Mouse (Mus musculus) liver, embryonic 15.5 days (tissue): ENCODE measurements around the gene Lrrc20. TPM values are rescaled to one million over a fixed set of nuclear protein-coding genes. Genes with fewer than 3 reads are reported as not detected.
"Not testable (repeated sequence)": the region's sequence is repeated elsewhere in the genome, so short reads cannot be mapped to it uniquely, and the experiment has no call there.

Source experiments
- ATAC-seq: fragments of 200-750 bp; cut with Nextera tagmentation; 2 replicates; pipeline ENCODE4 v1.8.0; 2017; ENCODE audit warnings: moderate number of reproducible peaks, mild to moderate bottlenecking, moderate library complexity; ENCODE audit not compliant: insufficient read depth
- H3K27ac ChIP-seq: fragments of 300-500 bp; sonication (generic); replicated peaks from 2 replicates; pipeline ENCODE4 v1.5.1; 2015; ENCODE audit warnings: mild to moderate bottlenecking, inconsistent platforms
- H3K27me3 ChIP-seq: fragments of 300-500 bp; sonication (generic); 2 replicates; pipeline ENCODE4 v1.6.1; 2015; ENCODE audit warnings: mild to moderate bottlenecking, inconsistent platforms
- H3K36me3 ChIP-seq: fragments of 300-500 bp; sonication (generic); replicated peaks from 2 replicates; pipeline ENCODE4 v1.6.1; 2015; ENCODE audit warnings: moderate library complexity, mild to moderate bottlenecking, inconsistent platforms
- H3K4me1 ChIP-seq: fragments of 300-500 bp; sonication (generic); replicated peaks from 2 replicates; pipeline ENCODE4 v1.6.1; 2015; ENCODE audit warnings: inconsistent platforms
- H3K4me2 ChIP-seq: fragments of 300-500 bp; sonication (generic); 2 replicates; pipeline ENCODE4 v1.6.1; 2015; ENCODE audit warnings: moderate library complexity, mild to moderate bottlenecking, inconsistent platforms
- H3K4me3 ChIP-seq: fragments of 300-500 bp; sonication (generic); replicated peaks from 2 replicates; pipeline ENCODE4 v1.5.1; 2015; ENCODE audit warnings: mild to moderate bottlenecking, inconsistent platforms
- H3K9ac ChIP-seq: fragments of 300-500 bp; sonication (generic); 2 replicates; pipeline ENCODE4 v1.6.1; 2015; ENCODE audit warnings: moderate library complexity, mild to moderate bottlenecking, inconsistent platforms
- H3K9me3 ChIP-seq: fragments of 300-500 bp; sonication (generic); replicated peaks from 2 replicates; pipeline ENCODE4 v1.6.1; 2016; ENCODE audit warnings: inconsistent platforms
- WGBS: fragments of 180-500 bp; shearing (Covaris S2); methylation state at CpG from one replicate; pipeline ENCODE4 v1.1.7; 2015; ENCODE audit warnings: mixed read lengths; ENCODE audit not compliant: insufficient replicate concordance; 5-methylcytosine and 5-hydroxymethylcytosine counted together
- polyA plus RNA-seq: library from polyadenylated mRNA; unstranded; fragments of >200 nt; fragmentation: Nextera tagmentation; extraction: Ambion mirVana; gene quantifications from 2 replicates; pipeline ENCODE4 v1.2.1, GENCODE M21; 2015

The Lrrc20 gene
- polyA plus RNA-seq, 1 experiment from 2014 or later, result 5.8 TPM

- Histone ChIP-seq H3K4me1 (no peaks in the 10 kb centered on the region), H3K27me3 (0 out of 2 replicates have a peak, but pooled peaks cover 3% of the 10 kb centered on the region), H3K4me3 (no peak overlapping the region), H3K27ac (no peak overlapping the region), H3K4me2 (no peak overlapping the region), H3K36me3 (no peaks in the 10 kb centered on the region), H3K9me3 (no peaks in the 10 kb centered on the region), H3K9ac (no peak overlapping the region)
- WGBS, result 82% methylated on average over 7 of the region's 7 CpGs
- no peak for ATAC-seq
Observed at GRCm38 (mm10) chr10:61614311-61614710, 138.7 kb downstream of the Lrrc20 start.

DNA sequence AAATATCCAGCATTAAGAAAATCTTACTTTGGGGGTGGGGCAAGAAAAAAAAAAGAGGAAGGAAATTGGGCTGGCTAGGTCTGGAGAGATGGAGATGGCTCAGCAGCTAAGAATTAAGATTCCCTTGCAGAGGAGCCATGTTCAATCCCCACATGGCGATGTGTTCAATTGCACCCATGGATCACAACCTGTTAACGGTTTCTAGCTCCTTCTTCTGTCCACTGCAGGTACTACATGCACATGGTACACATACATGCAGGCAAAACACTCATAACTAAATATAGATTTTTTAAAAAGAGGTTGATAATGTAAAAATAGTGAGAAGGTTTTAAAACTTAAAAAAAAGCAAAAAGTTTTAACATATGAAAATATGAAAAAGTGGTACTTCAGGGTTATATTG, 142.9 kb downstream of the Lrrc20 start:
- WGBS, result 71% methylated on average over 2 of the region's 2 CpGs
- no peak for ATAC-seq
- H3K4me1 ChIP-seq, result no peaks in the 10 kb centered on the region
- H3K9me3 ChIP-seq, result no peaks in the 10 kb centered on the region
- H3K27me3 ChIP-seq, result no peaks in the 10 kb centered on the region
- no peak overlapping the region for H3K4me3 ChIP-seq
- no peak overlapping the region for H3K4me2 ChIP-seq
- no peak overlapping the region for H3K9ac ChIP-seq
- no peak overlapping the region for H3K27ac ChIP-seq
- no peaks in the 10 kb centered on the region for H3K36me3 ChIP-seq

- peaks cover 11% of the 10 kb centered on the region for H3K4me1 ChIP-seq
- H3K27me3 ChIP-seq, result peaks cover 27% of the 10 kb centered on the region
- no peak for ATAC-seq
- H3K9ac ChIP-seq, result no peak overlapping the region
- no peak overlapping the region for H3K4me3 ChIP-seq
- H3K27ac ChIP-seq, result no peak overlapping the region
- no peaks in the 10 kb centered on the region for H3K36me3 ChIP-seq
- no peaks in the 10 kb centered on the region for H3K9me3 ChIP-seq
- H3K4me2 ChIP-seq, result no peak overlapping the region
- 37% methylated on average over 9 of the region's 9 CpGs for WGBS
Observed at GRCm38 (mm10) chr10:61621681-61622080, 146.1 kb downstream of the Lrrc20 start.

- WGBS, result 46% methylated on average over 3 of the region's 3 CpGs
- H3K27ac ChIP-seq, H3K9ac ChIP-seq, ATAC-seq, H3K4me3 ChIP-seq, H3K9me3 ChIP-seq, H3K4me2 ChIP-seq, H3K36me3 ChIP-seq: not testable (repeated sequence)
- peaks cover 11% of the 10 kb centered on the region for H3K4me1 ChIP-seq
- H3K27me3 ChIP-seq, result peaks cover 34% of the 10 kb centered on the region
Observed at GRCm38 (mm10) chr10:61623874-61624273, 148.3 kb downstream of the Lrrc20 start.

- no peak overlapping the region for H3K9ac ChIP-seq
- peaks cover 34% of the 10 kb centered on the region for H3K27me3 ChIP-seq
- no peak overlapping the region for H3K4me2 ChIP-seq
- ATAC-seq, result no peak
- H3K9me3 ChIP-seq, result no peaks in the 10 kb centered on the region
- WGBS, result 37% methylated on average over 5 of the region's 5 CpGs
- no peaks in the 10 kb centered on the region for H3K36me3 ChIP-seq
- H3K4me3 ChIP-seq, result no peak overlapping the region
- peaks cover 11% of the 10 kb centered on the region for H3K4me1 ChIP-seq
- no peak overlapping the region for H3K27ac ChIP-seq
Observed at GRCm38 (mm10) chr10:61624771-61625170, 149.2 kb downstream of the Lrrc20 start.

- Histone ChIP-seq H3K4me3 (peak overlapping the region; percentile 35), H3K4me2 (peak overlapping the region; percentile 62), H3K9ac (no peak overlapping the region), H3K27me3 (peaks cover 34% of the 10 kb centered on the region), H3K36me3 (no peaks in the 10 kb centered on the region), H3K27ac (no peak overlapping the region), H3K9me3 (no peaks in the 10 kb centered on the region), H3K4me1 (peaks cover 11% of the 10 kb centered on the region)
- no peak for ATAC-seq
- 2% methylated on average over 74 of the region's 74 CpGs for WGBS
Observed at GRCm38 (mm10) chr10:61625381-61626257, 150.0 kb downstream of the Lrrc20 start.

DNA sequence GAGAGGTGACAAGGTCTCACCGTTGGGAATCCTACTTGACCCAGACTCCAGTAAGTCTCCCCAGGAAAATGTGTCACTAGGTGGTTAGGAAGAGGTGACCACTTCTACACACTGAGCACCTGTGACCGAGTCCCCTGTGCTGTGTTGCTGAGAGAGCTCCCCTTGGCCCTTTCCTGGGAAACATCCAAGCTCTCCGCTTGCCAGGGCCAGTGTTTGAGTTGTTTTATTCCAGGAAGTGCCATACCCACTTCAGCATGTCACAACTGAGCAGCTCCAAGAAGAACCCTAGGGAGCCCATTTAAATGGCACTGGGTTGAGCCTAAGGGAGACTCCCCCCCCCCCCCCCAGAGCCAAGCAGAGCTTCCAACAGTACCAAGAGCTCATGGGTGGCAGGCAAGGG, 150.9 kb downstream of the Lrrc20 start:
- WGBS, result 73% methylated on average over 3 of the region's 3 CpGs
- ATAC-seq, result no peak
- no peak overlapping the region for H3K4me2 ChIP-seq

GRCm38 (mm10) chr10:61627195-61627937, 151.8 kb downstream of the Lrrc20 start:
- no peaks in the 10 kb centered on the region for H3K36me3 ChIP-seq
- H3K4me3 ChIP-seq, result no peak overlapping the region
- no peaks in the 10 kb centered on the region for H3K9me3 ChIP-seq
- no peak for ATAC-seq
- peaks cover 34% of the 10 kb centered on the region for H3K27me3 ChIP-seq
- no peak overlapping the region for H3K9ac ChIP-seq
- no peak overlapping the region for H3K4me2 ChIP-seq
- no peak overlapping the region for H3K27ac ChIP-seq
- peaks cover 11% of the 10 kb centered on the region for H3K4me1 ChIP-seq
- WGBS, result 66% methylated on average over 15 of the region's 15 CpGs

More for the DNA sequence above, 150.9 kb downstream of the Lrrc20 start:
- H3K36me3 ChIP-seq, result no peaks in the 10 kb centered on the region
- no peak overlapping the region for H3K27ac ChIP-seq
- no peak overlapping the region for H3K9ac ChIP-seq
- peaks cover 11% of the 10 kb centered on the region for H3K4me1 ChIP-seq
- H3K4me3 ChIP-seq, result no peak overlapping the region
- H3K9me3 ChIP-seq, result no peaks in the 10 kb centered on the region
- peaks cover 34% of the 10 kb centered on the region for H3K27me3 ChIP-seq

- WGBS, result 71% methylated on average over 4 of the region's 4 CpGs
- H3K27me3 ChIP-seq, result peaks cover 39% of the 10 kb centered on the region
- H3K9me3 ChIP-seq, result no peaks in the 10 kb centered on the region
Observed at GRCm38 (mm10) chr10:61627938-61628250, 152.3 kb downstream of the Lrrc20 start.

More at GRCm38 (mm10) chr10:61627938-61628250, 152.3 kb downstream of the Lrrc20 start:
- Histone ChIP-seq H3K27ac (no peak overlapping the region), H3K4me2 (no peak overlapping the region), H3K36me3 (no peaks in the 10 kb centered on the region), H3K4me1 (peaks cover 11% of the 10 kb centered on the region), H3K4me3 (no peak overlapping the region), H3K9ac (no peak overlapping the region)
- no peak for ATAC-seq
